ENCODE assay signal across 8 mouse cellular contexts in the genomic region with DNA sequence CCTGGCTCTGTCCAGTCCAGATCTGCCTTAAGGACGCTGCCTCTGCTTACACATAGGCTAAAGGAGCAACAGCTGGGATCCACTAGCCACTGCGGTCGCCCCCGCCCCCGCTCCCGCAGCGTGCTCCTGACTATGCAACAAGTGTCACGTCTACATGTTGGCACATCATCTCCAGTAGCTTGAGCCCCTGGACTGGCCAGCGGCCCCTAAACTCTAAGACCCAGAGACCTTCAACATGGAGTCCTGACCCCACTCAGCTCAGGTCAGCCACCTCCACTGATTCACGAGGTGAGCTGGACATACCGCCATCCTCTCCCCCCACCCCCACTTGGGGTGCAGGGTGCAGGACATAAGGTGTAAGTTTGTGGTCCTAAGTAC. TPM values are rescaled to one million over a fixed set of nuclear protein-coding genes. Genes with fewer than 3 reads are reported as not detected.
DNase-seq lines count a peak whose midpoint lies in the region; ATAC-seq lines count a peak whose summit lies in the region.

No protein-coding gene starts in this region.

- no peak overlapping the region for H3K27ac ChIP-seq in kidney, embryonic 15.5 days
- no peak overlapping the region for H3K27ac ChIP-seq in embryonic facial prominence, embryonic 14.5 days (replicated peaks; ENCODE audit: low read depth, low read length)
- no peak overlapping the region for H3K27ac ChIP-seq in intestine, embryonic 15.5 days
- H3K27ac ChIP-seq in neural tube, embryonic 11.5 days (ENCODE audit: low read depth, low read length): no peak overlapping the region

- H3K27me3 ChIP-seq in kidney, embryonic 15.5 days: peaks cover 44% of the 10 kb centered on the region
- peaks cover 6% of the 10 kb centered on the region for H3K27me3 ChIP-seq in embryonic facial prominence, embryonic 14.5 days (replicated peaks; ENCODE audit: control insufficient read depth, insufficient read depth, low read length)
- peaks cover 10% of the 10 kb centered on the region for H3K27me3 ChIP-seq in intestine, embryonic 15.5 days (replicated peaks)
- H3K27me3 ChIP-seq in neural tube, embryonic 11.5 days (ENCODE audit: control insufficient read depth, insufficient read depth, low read length): peaks cover 12% of the 10 kb centered on the region

- peaks cover 5% of the 10 kb centered on the region; the same call in 1 of the 2 replicates for H3K4me1 ChIP-seq in kidney, embryonic 15.5 days
- H3K4me1 ChIP-seq in embryonic facial prominence, embryonic 14.5 days (ENCODE audit: control insufficient read depth, insufficient read depth, low read length): no peaks in the 10 kb centered on the region
- no peaks in the 10 kb centered on the region for H3K4me1 ChIP-seq in intestine, embryonic 15.5 days (replicated peaks)
- H3K4me1 ChIP-seq in neural tube, embryonic 11.5 days (ENCODE audit: control insufficient read depth, insufficient read depth, low read length): no peaks in the 10 kb centered on the region

- no peak for DNase-seq in kidney, adult 8-10 months
- DNase-seq in embryonic facial prominence, embryonic 14.5 days (ENCODE audit: low spot score): peak; percentile 10
- peak; percentile 11 for DNase-seq in neural tube, embryonic 11.5 days (ENCODE audit: low spot score)
- DNase-seq in gastrocnemius, postnatal 25 days: no peak
- no peak for DNase-seq in B cell, adult 2 months

- H3K4me3 ChIP-seq in kidney, embryonic 15.5 days (replicated peaks): peak overlapping the region; percentile 54
- H3K4me3 ChIP-seq in embryonic facial prominence, embryonic 14.5 days (ENCODE audit: low read depth, low read length): peak overlapping the region; percentile 49
- peak overlapping the region; percentile 50 for H3K4me3 ChIP-seq in intestine, embryonic 15.5 days (replicated peaks)
- H3K4me3 ChIP-seq in neural tube, embryonic 11.5 days (ENCODE audit: low read depth, low read length): peak overlapping the region; percentile 42

- peak overlapping the region; percentile 82 for H3K4me2 ChIP-seq in kidney, embryonic 15.5 days
- peak overlapping the region; percentile 68 for H3K4me2 ChIP-seq in embryonic facial prominence, embryonic 14.5 days (ENCODE audit: low read depth, low read length)
- H3K4me2 ChIP-seq in intestine, embryonic 15.5 days (replicated peaks): peak overlapping the region; percentile 84
- H3K4me2 ChIP-seq in neural tube, embryonic 11.5 days (ENCODE audit: low read depth): peak overlapping the region; percentile 79

- 0 out of 2 replicates have a peak overlapping the region, but pooled peaks have one; percentile 47 for H3K9ac ChIP-seq in kidney, embryonic 15.5 days
- peak overlapping the region; percentile 40; the same call in 1 of the 2 replicates for H3K9ac ChIP-seq in embryonic facial prominence, embryonic 14.5 days (ENCODE audit: low read depth, low read length)
- no peak overlapping the region for H3K9ac ChIP-seq in intestine, embryonic 15.5 days
- no peak overlapping the region for H3K9ac ChIP-seq in neural tube, embryonic 11.5 days (ENCODE audit: low read length)

- ATAC-seq in kidney, embryonic 15.5 days (replicated peaks; ENCODE audit: low FRiP score): no peak
- ATAC-seq in embryonic facial prominence, embryonic 14.5 days (ENCODE audit: low read depth): no peak
- no peak for ATAC-seq in intestine, embryonic 15.5 days
- ATAC-seq in neural tube, embryonic 11.5 days (ENCODE audit: insufficient read depth, low FRiP score, low TSS enrichment): no peak
- no peak for ATAC-seq in frontal cortex, adult (ENCODE audit: low TSS enrichment)

- H3K36me3 ChIP-seq in kidney, embryonic 15.5 days: no peaks in the 10 kb centered on the region
- H3K36me3 ChIP-seq in embryonic facial prominence, embryonic 14.5 days (ENCODE audit: control insufficient read depth, insufficient read depth, low read length): no peaks in the 10 kb centered on the region
- no peaks in the 10 kb centered on the region for H3K36me3 ChIP-seq in intestine, embryonic 15.5 days
- H3K36me3 ChIP-seq in neural tube, embryonic 11.5 days (ENCODE audit: control insufficient read depth, insufficient read depth, low read length): no peaks in the 10 kb centered on the region

- 32% methylated on average over 11 of the region's 11 CpGs for WGBS in kidney, embryonic 15.5 days
- WGBS in embryonic facial prominence, embryonic 14.5 days: 41% methylated on average over 7 of the region's 11 CpGs
- 20% methylated on average over 10 of the region's 11 CpGs for WGBS in intestine, embryonic 15.5 days
- WGBS in neural tube, embryonic 11.5 days: 18% methylated on average over 11 of the region's 11 CpGs

- H3K9me3 ChIP-seq in kidney, embryonic 15.5 days (replicated peaks): no peaks in the 10 kb centered on the region
- H3K9me3 ChIP-seq in embryonic facial prominence, embryonic 14.5 days (ENCODE audit: control insufficient read depth, low read length): no peaks in the 10 kb centered on the region
- H3K9me3 ChIP-seq in intestine, embryonic 15.5 days: no peaks in the 10 kb centered on the region
- no peaks in the 10 kb centered on the region for H3K9me3 ChIP-seq in neural tube, embryonic 11.5 days (ENCODE audit: control insufficient read depth, low read length)

RNA-seq across cellular contexts. Expression of gene Apln, which starts 0.9 kb away (rescaled TPM):
- 6.2 and 6.4 TPM in 2 replicates for polyA plus RNA-seq in kidney, embryonic 15.5 days (2015; fragmentation: Nextera tagmentation; extraction: Ambion mirVana)
- polyA plus RNA-seq in embryonic facial prominence, embryonic 14.5 days (2014; fragmentation: Nextera tagmentation; extraction: Ambion mirVana): 10.6 and 11.4 TPM in 2 replicates
- polyA plus RNA-seq in intestine, embryonic 15.5 days (2015; fragmentation: Nextera tagmentation; extraction: Ambion mirVana): 6.0 and 6.4 TPM in 2 replicates
- 2.4 and 2.6 TPM in 2 replicates for polyA plus RNA-seq in neural tube, embryonic 11.5 days (2014; fragmentation: Nextera tagmentation; extraction: Ambion mirVana)
- total RNA-seq in gastrocnemius, postnatal 25 days (2021): 1 to 10 TPM; 2.6 to 4.5 TPM

Comparison
In these comparisons a context has a peak if more than half of its experiments do, and no peak if none do; other contexts are left out.
1. H3K9ac ChIP-seq: peak in kidney, embryonic 15.5 days (single experiment) and embryonic facial prominence, embryonic 14.5 days (single experiment); none in intestine, embryonic 15.5 days (single experiment) and neural tube, embryonic 11.5 days (single experiment).
2. DNase-seq: peak in embryonic facial prominence, embryonic 14.5 days (single experiment) and neural tube, embryonic 11.5 days (single experiment); none in kidney, adult 8-10 months (0 of 2), gastrocnemius, postnatal 25 days (single experiment) and B cell, adult 2 months (0 of 2).
3. Peak in every context shown above with its lines, with median percentiles within 50 percentile points of each other: H3K4me2 ChIP-seq and H3K4me3 ChIP-seq.